Mouse (Mus musculus) brain, adult 10 weeks (tissue): ENCODE measurements around the gene Gm17631. TPM values are rescaled to one million over a fixed set of nuclear protein-coding genes. Genes with fewer than 3 reads are reported as not detected.

Experiments
- polyA plus RNA-seq: library from polyadenylated mRNA; stranded (reverse); fragments of 350-450 nt; fragmentation: Illumina TruSeq; extraction: RNeasy Lipid Tissue Mini Kit (QIAGEN cat#74804); gene quantifications from one replicate; pipeline ENCODE4 v1.2.3, GENCODE M21; 2015; ENCODE audit warnings: low read depth, low replicate concordance

Gene Gm17631
- not detected for polyA plus RNA-seq

GRCm38 (mm10) chr6:129862349-129862748, at the start of gene Gm17631:
Gene Gm17631, plus strand, starts transcription at chr6:129862649.

GRCm38 (mm10) chr6:129876549-129876948, 14.1 kb downstream of the Gm17631 start, which contains the start of gene Klra17:
Gene Klra17, minus strand, starts transcription at chr6:129876672.

Other genes with a start within 250 kb of the Gm17631 start
- not detected for gene Klrk1, start 238.8 kb upstream of the Gm17631 start, polyA plus RNA-seq
- not detected for gene Klrc3, start 219.3 kb upstream of the Gm17631 start, polyA plus RNA-seq
- gene Klrc2, start 202.0 kb upstream of the Gm17631 start, polyA plus RNA-seq, result not detected
- gene Klrc1, start 183.7 kb upstream of the Gm17631 start, polyA plus RNA-seq, result not detected
- gene Klri1, start 145.5 kb upstream of the Gm17631 start, polyA plus RNA-seq, result not detected
- not detected for gene Klri2, start 122.2 kb upstream of the Gm17631 start, polyA plus RNA-seq
- gene Gm156, start 78.4 kb upstream of the Gm17631 start, polyA plus RNA-seq, result not detected
- gene Klra17, start 14.0 kb downstream of the Gm17631 start, polyA plus RNA-seq, result not detected
- gene Klra5, start 55.0 kb downstream of the Gm17631 start, polyA plus RNA-seq, result not detected
- not detected for gene Klra6, start 164.3 kb downstream of the Gm17631 start, polyA plus RNA-seq
- not detected for gene Klra4, start 204.6 kb downstream of the Gm17631 start, polyA plus RNA-seq